Mouse (Mus musculus): ENCODE measurements around the gene Sh3gl1. TPM values are rescaled to one million over a fixed set of nuclear protein-coding genes. Genes with fewer than 3 reads are reported as not detected.

The Sh3gl1 gene
- total and polyA plus RNA-seq, 3 experiments, result 29.3 to 39.0 (median 38.0) TPM

- DNase-seq (ENCODE audit: extremely low read depth), result no peak
- no peak for TF ChIP-seq ELF1 (IDR thresholded peaks at IDR 0.05; ENCODE audit: low read depth, low read length)
- TF ChIP-seq JUN (IDR thresholded peaks at IDR 0.05; ENCODE audit: insufficient read depth, low read depth, low read length), result no peak
- TF ChIP-seq MYC (IDR thresholded peaks at IDR 0.05; ENCODE audit: low read depth, low read length), result no peak
- TF ChIP-seq USF2 (conservative IDR thresholded peaks at IDR 0.05; ENCODE audit: low read depth, low read length), result no peak
- TF ChIP-seq MAX (IDR thresholded peaks at IDR 0.05; ENCODE audit: low read length), result no peak
- no peak for TF ChIP-seq E2F4 (IDR thresholded peaks at IDR 0.05; ENCODE audit: insufficient replicate concordance, low read depth, low read length)
- TF ChIP-seq PAX5 (IDR thresholded peaks at IDR 0.05; ENCODE audit: low read length), result no peak
- no peak for TF ChIP-seq NELFE (IDR thresholded peaks at IDR 0.05; ENCODE audit: low read depth, low read length)
- TF ChIP-seq BHLHE40 (IDR thresholded peaks at IDR 0.05; ENCODE audit: low read depth, low read length), result no peak
- no peak for TF ChIP-seq TCF12 (IDR thresholded peaks at IDR 0.05; ENCODE audit: low read depth, low read length)
- TF ChIP-seq UBTF (IDR thresholded peaks at IDR 0.05; ENCODE audit: low read depth, low read length), result no peak
- TF ChIP-seq CTCF (conservative IDR thresholded peaks at IDR 0.05 in 1 of 2, IDR thresholded peaks at IDR 0.05 in 1 of 2; ENCODE audit: low read depth in 2 of 2, low read length in 2 of 2), result no peak
- no peak for TF ChIP-seq IRF4 (IDR thresholded peaks at IDR 0.05; ENCODE audit: low read depth, low read length)
- TF ChIP-seq ZC3H11A (IDR thresholded peaks at IDR 0.05; ENCODE audit: low read depth, low read length), result no peak
- no peak for TF ChIP-seq ZKSCAN1 (IDR thresholded peaks at IDR 0.05; ENCODE audit: borderline replicate concordance, low read depth, low read length)
- TF ChIP-seq GABPA (IDR thresholded peaks at IDR 0.05; ENCODE audit: insufficient replicate concordance, low read depth, low read length), result no peak
- no peak for TF ChIP-seq RAD21 (IDR thresholded peaks at IDR 0.05; ENCODE audit: low read depth, low read length)
- no peak for TF ChIP-seq MXI1 (IDR thresholded peaks at IDR 0.05; ENCODE audit: low read depth, low read length)
- in situ Hi-C loops (cut with MboI; ENCODE audit: low pct_ligation_motif_present, low pct_unique_long_range_greater_than_20kb, low sequenced_read_pairs), result no loop called here
- no peak overlapping the region for H3K27ac ChIP-seq (ENCODE audit: insufficient read depth, low read depth)
- H3K27me3 ChIP-seq (replicated peaks), result no peaks in the 10 kb centered on the region
- dilution Hi-C loops (cut with MboI; ENCODE audit: extremely low pct_ligation_motif_present, extremely low pct_unique_long_range_greater_than_20kb, low sequenced_read_pairs), result no loop called here
- H3K9ac ChIP-seq (ENCODE audit: insufficient read depth, low read depth), result no peak overlapping the region; the same call in 1 of the 2 replicates
- H3K4me2 ChIP-seq (ENCODE audit: insufficient read depth, low read depth, poor library complexity, severe bottlenecking), result peak overlapping the region; percentile 88
- H3K9me3 ChIP-seq (replicated peaks; ENCODE audit: low read length), result no peaks in the 10 kb centered on the region
- peaks cover 19 to 65% of the 10 kb centered on the region in 2 experiments for H3K4me1 ChIP-seq (ENCODE audit: control insufficient read depth in 1 of 2, insufficient read depth in 2 of 2)
- peaks cover 17 to 46% of the 10 kb centered on the region in 2 experiments for H3K36me3 ChIP-seq (replicated peaks in 1 of 2; ENCODE audit: control insufficient read depth in 1 of 2, insufficient read depth in 1 of 2, low read length in 1 of 2)
- peak overlapping the region in 1 of 3 experiments; percentile 94 for H3K4me3 ChIP-seq (replicated peaks in 1 of 3; ENCODE audit: low read depth in 2 of 3, low read length in 2 of 3, poor library complexity in 1 of 3)
- peaks cover 67% of the 10 kb centered on the region for H3K79me2 ChIP-seq (replicated peaks; ENCODE audit: control insufficient read depth, extremely low read depth, insufficient read depth, poor library complexity, severe bottlenecking)
Measured at GRCm38 (mm10) chr17:56034040-56034725, 2.3 kb downstream of the Sh3gl1 start.

DNA sequence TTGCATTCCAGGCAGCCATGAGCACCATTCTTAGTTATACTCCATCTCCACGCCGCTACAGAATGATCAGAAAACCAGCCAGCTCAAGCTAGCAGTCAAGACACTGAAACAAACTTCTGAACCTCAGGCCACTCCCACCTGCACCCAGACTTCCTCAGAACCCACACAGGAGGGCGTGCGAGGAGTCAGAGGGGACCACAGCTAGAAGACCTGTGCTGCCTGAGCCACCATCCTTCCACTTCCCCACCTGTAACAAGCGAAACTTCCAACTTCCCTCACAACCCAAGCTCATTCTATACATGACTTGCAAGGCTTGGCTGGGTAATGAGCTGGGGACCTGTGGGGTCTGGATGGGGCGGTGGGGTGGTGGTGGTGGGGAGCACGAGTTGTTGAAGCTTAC lies 3.6 kb downstream of the Sh3gl1 start:
- H3K4me1 ChIP-seq (ENCODE audit: control insufficient read depth in 1 of 2, insufficient read depth in 2 of 2), result peaks cover 19 to 78% of the 10 kb centered on the region in 2 experiments
- in situ Hi-C loops (cut with MboI; ENCODE audit: low pct_ligation_motif_present, low pct_unique_long_range_greater_than_20kb, low sequenced_read_pairs), result no loop called here
- peak overlapping the region; percentile 3; the same call in 1 of the 2 replicates for H3K27ac ChIP-seq (ENCODE audit: insufficient read depth, low read depth)
- no peaks in the 10 kb centered on the region for H3K9me3 ChIP-seq (replicated peaks; ENCODE audit: low read length)
- TF ChIP-seq JUN (IDR thresholded peaks at IDR 0.05; ENCODE audit: insufficient read depth, low read depth, low read length) (no peak), IRF4 (IDR thresholded peaks at IDR 0.05; ENCODE audit: low read depth, low read length) (no peak), POLR2A (IDR thresholded peaks at IDR 0.05; ENCODE audit: low read depth, low read length) (no peak), SIN3A (IDR thresholded peaks at IDR 0.05; ENCODE audit: low read length) (no peak; the same call in 1 of the 2 replicates), BHLHE40 (IDR thresholded peaks at IDR 0.05; ENCODE audit: low read depth, low read length) (no peak), MYC (IDR thresholded peaks at IDR 0.05; ENCODE audit: low read depth, low read length) (no peak)
- H3K79me2 ChIP-seq (replicated peaks; ENCODE audit: control insufficient read depth, extremely low read depth, insufficient read depth, poor library complexity, severe bottlenecking), result peaks cover 75% of the 10 kb centered on the region
- no peak overlapping the region for H3K4me3 ChIP-seq (replicated peaks in 1 of 3; ENCODE audit: low read depth in 2 of 3, low read length in 2 of 3, poor library complexity in 1 of 3)
- H3K36me3 ChIP-seq (replicated peaks in 1 of 2; ENCODE audit: control insufficient read depth in 1 of 2, insufficient read depth in 1 of 2, low read length in 1 of 2), result peaks cover 31 to 60% of the 10 kb centered on the region in 2 experiments
- DNase-seq (ENCODE audit: extremely low read depth), result peak; percentile 48
- no peak overlapping the region for H3K9ac ChIP-seq (ENCODE audit: insufficient read depth, low read depth)
- dilution Hi-C loops (cut with MboI; ENCODE audit: extremely low pct_ligation_motif_present, extremely low pct_unique_long_range_greater_than_20kb, low sequenced_read_pairs), result no loop called here
- no peaks in the 10 kb centered on the region for H3K27me3 ChIP-seq (replicated peaks)
- peak overlapping the region; percentile 47 for H3K4me2 ChIP-seq (ENCODE audit: insufficient read depth, low read depth, poor library complexity, severe bottlenecking)
